Mouse (Mus musculus): ENCODE data around the gene Med25. TPM values are rescaled to one million over a fixed set of nuclear protein-coding genes. Genes with fewer than 3 reads are reported as not detected.
A peak's percentile ranks its signal among the peaks of the same experiment; 100 is the strongest.
"Not testable (repeated sequence)": the region's sequence is repeated elsewhere in the genome, so short reads cannot be mapped to it uniquely, and the experiment has no call there.

Gene Med25
- total RNA-seq, 2 experiments from 2014 or later, result 11.3 to 18.0 TPM

DNA sequence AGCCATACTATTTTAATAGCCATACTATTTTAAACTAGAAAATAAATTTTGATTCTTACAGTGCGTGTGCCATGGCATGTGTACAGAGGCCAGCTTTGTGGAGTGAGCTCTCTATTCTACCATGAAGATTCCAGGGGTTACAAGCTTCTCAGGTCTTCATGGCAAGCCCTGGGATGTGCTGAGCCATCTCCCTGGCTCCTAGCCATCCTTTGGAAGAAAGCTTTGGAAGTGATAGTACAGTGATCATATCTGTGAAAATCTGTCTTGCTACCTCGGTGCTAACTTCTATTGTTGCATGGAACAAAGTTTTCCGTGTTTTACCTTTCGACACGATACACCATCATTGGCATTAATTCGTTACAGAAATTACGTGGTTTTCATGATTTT, 2.7 kb upstream of the Med25 start:
- no peak for ATAC-seq (replicated peaks; ENCODE audit: low FRiP score, poor library complexity, severe bottlenecking)

DNA sequence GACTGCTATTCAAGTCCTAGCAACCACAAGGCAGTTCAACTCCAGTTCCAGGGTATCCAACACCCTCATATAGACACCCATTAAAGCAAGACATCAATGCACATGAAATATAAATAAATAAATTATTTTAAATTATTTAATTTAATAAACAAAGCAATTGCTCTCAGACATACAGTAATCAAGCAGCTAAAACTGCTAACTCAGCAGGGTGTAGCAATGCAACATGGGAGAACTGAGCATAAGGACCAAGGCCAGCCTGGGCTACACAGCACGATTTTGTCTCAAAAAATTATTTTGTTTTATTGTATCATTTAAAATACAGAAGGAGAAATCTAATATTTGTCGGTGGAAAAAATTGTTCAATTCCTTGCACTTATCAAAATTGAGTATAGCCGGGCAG, 1.7 kb upstream of the Med25 start:
- no peak for ATAC-seq (replicated peaks; ENCODE audit: low FRiP score, poor library complexity, severe bottlenecking)

DNA sequence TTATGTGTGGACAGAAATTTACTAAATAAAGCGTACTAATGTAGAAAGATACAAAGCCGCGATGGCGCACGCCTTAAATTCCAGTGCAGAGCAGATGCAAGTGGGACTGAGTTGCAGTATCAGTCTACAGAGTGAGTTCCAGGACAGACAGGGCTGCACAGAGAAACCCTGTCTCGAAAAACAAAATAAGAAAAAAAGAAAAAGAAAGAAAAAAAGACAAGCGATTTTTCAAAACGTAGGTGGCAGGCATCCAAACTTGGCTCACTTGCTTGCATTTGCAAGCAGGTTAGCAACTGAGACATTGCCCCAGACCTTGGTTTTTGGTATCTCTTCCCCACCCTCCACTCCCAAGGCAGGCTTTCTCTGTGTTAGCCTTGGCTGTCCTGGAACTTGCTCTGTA, 685 bp upstream of the Med25 start:
- ATAC-seq (replicated peaks; ENCODE audit: low FRiP score, poor library complexity, severe bottlenecking), result no peak

DNA sequence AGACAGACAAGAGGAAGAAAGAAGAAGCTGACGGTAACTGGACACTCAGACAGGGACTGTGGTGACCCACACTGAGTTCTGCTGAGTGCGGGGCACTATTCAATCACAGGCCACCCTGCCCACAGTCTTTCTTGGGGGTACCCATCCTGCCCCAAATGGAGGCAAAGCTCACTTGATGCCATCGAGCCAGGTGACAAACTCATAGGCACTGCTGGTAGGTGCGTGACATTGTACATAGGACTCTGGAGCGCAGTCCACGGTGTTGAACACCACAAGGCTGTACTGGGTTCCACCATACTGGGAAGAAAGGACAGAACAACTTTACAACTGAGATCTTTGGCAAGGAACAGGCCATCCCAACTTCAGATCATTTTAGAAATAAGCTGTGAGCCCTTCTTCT, 901 bp downstream of the Med25 start:
- ATAC-seq (replicated peaks; ENCODE audit: low FRiP score, poor library complexity, severe bottlenecking), result 0 out of 2 replicates have a peak, but pooled peaks have one; percentile 13

DNA sequence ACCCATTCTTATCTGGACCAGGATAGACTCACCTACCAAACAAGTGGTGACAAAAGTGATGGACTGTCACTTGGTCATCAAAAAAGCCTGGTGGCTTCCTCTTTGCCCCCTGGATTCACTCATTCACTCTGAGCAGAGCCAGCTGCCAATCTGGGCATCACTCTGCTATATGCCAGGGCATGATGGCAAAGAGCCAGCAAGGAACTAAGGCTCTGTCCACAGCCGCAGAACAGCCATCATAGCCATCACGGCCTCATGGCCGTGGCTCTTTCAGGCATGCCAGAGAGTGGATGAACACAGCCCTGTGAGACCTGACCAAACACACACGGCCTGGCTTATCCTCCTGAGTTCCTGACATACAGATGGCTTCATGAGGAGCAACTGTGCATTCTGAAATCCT, 1.8 kb downstream of the Med25 start:
- no peak for ATAC-seq (replicated peaks; ENCODE audit: low FRiP score, poor library complexity, severe bottlenecking)

DNA sequence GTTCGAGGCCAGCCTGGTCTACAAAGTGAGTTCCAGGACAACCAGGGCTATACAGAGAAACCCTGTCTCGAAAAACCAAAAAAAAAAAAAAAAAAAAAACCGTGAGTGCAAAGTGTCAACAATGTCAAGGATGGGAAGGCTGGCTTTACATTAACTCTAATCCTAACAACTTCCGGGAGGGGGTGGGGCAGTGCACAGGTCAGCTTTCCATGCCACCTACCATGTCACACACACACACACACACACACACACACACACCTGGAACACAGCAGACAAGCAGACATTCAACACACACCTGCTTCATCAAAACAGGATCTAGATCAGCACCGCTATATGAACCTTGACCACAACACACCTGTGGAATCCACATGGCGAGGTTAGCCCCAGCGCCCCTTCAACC, 2.3 kb downstream of the Med25 start:
- no peak for ATAC-seq (replicated peaks; ENCODE audit: low FRiP score, poor library complexity, severe bottlenecking)

DNA sequence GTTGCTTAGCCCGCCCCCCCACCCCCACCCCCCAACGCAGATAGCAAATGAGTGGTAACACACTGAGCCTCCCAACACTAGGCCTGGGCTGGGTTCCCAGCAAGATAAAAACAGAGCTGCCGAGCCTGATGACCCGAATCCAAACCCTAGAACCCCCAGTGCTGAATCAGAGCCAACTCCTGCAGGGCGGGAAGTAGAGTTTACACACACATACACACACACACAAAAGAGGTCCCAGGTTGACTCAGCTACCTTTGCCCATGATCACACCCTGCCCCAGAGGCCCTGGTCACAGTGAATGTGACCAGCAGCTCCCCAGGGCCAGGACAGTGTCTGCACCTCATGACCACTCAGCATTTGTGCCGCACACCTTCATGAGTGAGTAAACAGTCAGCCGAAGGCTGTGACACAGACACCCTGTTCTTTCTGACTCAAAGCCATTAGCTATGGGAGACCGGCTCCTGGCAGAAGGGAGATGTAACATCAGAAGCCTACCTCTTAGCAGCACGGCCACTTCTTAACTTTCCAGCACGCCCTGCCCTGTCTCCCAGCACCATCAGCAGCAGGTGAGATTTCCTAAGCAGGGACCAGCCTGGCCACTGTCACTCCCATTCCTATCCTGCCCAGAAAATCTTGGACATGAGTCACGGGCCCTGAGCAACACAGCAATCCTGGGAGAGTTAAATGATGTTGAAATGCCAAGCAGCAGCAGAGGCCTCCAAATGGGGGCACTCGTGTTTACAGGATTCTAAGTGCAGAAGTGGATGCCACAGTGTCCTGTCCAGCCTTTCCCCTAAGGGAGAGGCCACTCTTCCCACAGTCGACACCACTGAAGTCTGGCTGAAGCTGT, 4.0 kb downstream of the Med25 start:
- no peak for ATAC-seq (replicated peaks; ENCODE audit: low FRiP score, poor library complexity, severe bottlenecking)

DNA sequence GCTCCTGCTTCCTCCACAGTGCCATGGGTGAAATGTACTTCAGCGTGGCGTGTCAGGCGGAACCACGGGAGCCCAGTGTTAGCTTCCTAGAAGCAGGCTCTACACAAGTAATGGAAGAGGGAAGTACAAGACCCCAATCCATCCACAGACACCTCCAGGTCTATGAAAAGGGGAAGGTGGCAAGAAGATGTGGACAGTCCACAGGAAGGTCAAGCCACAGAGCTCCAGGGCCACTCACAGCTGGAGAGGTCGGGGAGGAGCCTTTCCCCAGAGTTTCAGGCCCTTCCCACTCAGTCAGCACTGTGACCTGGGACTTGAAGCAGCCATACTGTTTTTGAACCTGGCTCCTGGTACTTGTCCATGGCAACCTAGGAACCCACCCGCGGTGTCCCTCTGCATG, 5.5 kb downstream of the Med25 start:
- no peak for ATAC-seq (replicated peaks; ENCODE audit: low FRiP score, poor library complexity, severe bottlenecking)

DNA sequence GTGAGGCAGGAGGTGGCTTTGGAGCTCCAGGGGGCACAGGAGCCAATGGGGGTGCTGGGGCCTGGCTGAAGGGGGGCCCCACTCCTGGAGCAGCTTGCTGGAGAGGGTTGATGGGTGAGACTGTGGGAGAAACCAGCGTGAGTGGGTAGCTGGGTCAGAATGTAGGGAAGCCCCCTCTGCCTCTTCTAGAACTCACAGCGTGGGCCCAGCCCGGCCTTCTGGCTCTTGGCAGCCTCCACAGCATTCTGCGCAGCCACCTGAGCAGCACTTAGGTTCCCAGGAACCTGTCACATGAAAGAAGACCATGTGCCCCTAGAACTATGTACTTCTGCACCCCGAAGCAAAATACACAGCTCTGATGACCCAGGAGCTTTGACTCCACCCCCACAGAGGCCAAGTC, 7.9 kb downstream of the Med25 start:
- no peak for ATAC-seq (replicated peaks; ENCODE audit: low FRiP score, poor library complexity, severe bottlenecking)

DNA sequence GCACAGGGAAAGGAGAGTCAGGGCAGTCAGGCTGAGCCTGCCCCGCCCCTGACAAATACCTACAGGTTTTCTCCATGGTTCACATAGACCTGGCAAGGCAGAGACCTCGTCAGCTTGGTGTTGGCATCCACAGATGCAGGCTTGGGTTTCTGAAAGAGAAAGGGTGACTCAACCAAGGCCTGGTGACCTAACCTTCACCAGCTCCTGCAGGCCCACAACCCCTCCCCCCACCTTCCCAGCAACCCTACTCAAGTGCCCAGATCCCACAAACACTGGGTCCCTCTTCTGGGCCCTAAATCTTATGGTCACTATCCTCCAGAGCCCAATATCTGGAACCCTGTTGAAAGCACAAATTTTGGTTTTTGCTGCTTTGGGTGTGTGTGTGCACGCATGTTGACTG, 9.5 kb downstream of the Med25 start:
- ATAC-seq (replicated peaks; ENCODE audit: low FRiP score, poor library complexity, severe bottlenecking), result no peak

DNA sequence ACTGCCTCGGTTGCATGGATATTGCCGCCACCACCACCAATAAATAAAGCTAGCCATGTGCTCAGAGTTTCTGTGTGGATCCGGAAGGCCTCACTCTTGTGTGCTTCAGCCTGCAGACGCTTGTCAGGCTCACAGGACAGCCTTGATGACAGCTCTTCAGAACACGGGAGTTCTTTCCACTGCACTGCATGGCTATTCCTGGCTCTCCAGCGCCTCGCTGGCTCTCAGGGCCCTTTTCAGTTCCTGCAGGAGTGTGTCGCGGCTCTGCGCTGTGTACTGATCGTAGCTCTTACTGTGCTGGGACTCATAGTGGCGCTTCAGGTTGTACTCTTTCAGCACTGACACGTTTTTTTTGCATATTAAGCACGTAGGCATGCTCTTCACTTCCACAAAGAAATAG, 14.7 kb downstream of the Med25 start:
- ATAC-seq (replicated peaks; ENCODE audit: low FRiP score, poor library complexity, severe bottlenecking), result no peak

DNA sequence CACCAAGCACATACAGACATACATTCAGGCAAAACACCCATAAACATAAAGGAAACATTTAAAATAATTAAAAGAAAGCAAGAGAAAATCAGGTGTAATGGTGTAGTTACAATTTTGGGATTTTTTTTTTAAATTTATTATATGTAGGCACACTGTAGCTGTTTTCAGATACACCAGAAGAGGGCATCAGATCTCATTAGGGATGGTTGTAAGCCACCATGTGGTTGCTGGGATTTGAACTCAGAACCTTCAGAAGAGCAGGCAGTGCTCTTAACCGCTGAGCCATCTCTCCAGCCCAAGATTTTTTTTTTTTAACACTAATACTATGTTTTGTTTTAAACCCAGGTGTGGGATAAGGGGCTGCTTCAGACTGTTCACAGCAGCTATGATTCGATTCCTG, 20.7 kb downstream of the Med25 start:
- ATAC-seq (replicated peaks; ENCODE audit: low FRiP score, poor library complexity, severe bottlenecking), result not testable (repeated sequence)

DNA sequence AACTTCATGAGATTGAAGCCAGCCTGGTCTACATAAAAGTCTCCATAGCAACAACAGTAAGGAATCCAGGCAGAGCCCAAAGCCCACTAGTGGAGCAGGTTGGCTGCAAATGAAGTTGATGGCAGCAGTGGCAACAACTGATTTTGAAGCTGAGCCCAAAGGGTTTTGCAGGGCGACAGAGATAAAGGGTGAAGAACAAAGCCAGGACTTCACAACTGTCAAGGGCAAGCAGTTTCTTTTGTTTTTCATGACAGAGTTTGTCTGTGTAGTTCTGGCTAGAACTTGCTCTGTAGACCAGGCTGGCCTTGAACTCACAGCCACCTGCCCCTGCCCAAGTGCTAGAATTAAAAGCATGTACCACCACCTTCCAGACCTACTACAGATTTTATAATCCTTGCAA, 21.3 kb downstream of the Med25 start:
- no peak for ATAC-seq (replicated peaks; ENCODE audit: low FRiP score, poor library complexity, severe bottlenecking)

DNA sequence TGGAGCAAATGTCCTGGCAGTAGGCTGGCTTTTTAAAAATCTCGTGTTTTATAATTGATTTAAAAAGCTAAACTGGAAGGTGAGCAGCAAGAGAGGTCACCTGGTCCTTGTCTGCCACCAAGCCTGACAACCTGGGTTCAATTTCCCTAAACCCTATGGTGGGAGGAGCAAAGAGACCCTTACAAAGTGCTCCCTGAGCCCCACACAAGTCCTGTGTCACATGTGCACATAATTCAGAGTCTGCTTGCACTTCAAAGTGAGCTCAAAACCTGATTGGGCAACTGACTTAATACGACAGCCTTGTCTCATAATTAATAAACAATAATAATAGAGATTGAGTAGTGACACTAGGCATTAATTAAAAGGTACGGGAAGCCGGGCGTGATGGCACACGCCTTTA, 21.9 kb downstream of the Med25 start:
- ATAC-seq (replicated peaks; ENCODE audit: low FRiP score, poor library complexity, severe bottlenecking), result no peak

DNA sequence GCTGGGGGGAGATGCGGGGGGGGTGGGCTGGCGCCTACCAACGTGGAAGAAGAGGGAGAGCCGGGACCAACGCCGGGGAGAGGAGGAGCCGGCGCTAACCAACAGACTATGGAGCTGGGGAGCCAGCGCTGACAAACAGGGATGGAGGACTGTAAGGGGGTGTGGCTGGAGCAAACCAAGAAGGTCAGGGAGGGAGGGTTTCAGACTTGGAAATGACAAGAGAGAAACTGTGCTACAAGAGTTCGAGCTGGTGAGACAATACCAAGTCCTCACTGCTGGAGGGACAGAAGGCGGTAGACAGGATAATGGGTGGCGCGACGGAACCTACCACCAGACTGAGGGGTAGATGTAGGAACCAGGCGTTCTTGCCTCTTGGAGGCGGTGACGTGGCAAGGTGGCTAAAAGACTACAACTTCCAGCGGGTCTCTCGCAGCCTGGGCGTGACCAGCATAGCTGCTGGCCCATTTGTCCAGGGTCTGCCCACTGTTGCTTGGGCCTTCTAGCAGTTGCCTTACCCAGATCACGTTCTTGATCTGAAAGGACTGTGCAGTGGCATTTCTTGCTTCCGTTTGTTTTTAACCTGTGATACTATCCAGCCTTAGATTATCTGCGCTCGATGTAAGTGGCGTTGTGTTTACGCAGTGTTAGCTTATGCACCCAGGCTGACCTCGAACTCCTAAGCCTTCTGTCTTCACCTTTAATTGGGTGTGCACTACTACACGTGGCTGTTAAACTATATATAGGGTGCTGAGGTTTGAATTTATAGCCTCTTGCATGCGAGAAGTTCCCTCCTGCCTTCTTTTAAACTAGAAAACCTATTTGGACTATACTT, 22.6 kb downstream of the Med25 start, which contains the start of gene Ptov1:
TSS of gene Ptov1 (minus strand) at position 92 of the 832 bp plus-strand sequence.
- ATAC-seq (replicated peaks; ENCODE audit: low FRiP score, poor library complexity, severe bottlenecking), result peak; percentile 73

DNA sequence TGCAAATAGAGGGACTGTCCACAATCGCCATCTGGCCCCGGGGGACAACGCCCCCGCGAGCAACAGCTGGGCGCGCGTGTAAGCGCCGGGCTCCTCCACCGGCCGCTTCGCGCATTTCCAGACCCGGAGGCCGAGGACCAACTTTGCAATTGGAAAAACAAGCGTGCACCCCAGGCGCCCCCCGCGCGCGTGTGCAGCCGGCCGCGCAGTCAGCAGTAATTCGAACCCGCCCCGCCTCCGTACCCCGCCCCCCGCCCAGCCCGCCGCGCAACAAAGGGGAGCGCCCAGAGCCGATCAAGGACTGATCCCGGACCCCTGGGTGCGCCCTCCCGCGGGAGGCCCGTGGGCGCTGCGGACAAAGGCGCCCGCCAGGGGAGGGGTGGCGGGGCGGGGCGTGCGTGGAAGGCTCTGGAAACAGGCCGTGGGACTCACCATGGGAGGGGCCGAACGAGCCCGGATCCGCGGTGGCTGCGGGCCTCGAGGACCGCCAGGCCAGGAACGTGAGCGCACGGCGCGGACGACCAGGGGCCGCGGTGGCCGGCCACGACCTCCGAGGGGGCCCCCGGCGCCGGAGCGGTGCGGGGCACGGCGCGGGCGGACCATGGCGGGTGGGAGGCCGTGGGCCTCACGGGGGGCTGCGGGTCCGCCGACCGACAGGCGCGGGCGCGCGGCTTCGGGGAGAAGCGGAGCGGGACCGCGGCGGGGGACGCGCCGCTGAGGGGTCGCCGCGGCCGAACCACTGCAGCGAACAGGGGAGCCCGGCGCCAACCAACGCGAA, 23.4 kb downstream of the Med25 start:
- ATAC-seq (replicated peaks; ENCODE audit: low FRiP score, poor library complexity, severe bottlenecking), result no peak

DNA sequence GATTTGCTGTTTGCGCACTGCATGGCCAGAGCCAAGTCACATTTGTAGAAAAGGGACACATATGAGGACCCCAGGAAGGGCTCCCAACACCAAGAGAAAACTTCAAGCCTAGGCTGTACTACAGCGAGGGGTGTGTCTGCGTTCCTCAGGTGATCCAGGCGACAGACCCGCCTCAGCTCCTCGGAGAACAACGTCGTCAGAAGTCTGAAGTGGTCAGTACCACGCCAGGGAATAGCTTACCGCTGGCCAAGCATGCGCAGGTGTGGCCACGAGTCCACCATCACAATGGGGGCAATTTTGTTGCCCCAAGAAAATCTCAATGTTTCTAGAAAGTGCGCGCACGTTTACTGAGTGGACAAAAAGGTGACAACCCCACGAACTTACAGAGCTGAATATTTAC, 24.0 kb downstream of the Med25 start:
- ATAC-seq (replicated peaks; ENCODE audit: low FRiP score, poor library complexity, severe bottlenecking), result no peak

DNA sequence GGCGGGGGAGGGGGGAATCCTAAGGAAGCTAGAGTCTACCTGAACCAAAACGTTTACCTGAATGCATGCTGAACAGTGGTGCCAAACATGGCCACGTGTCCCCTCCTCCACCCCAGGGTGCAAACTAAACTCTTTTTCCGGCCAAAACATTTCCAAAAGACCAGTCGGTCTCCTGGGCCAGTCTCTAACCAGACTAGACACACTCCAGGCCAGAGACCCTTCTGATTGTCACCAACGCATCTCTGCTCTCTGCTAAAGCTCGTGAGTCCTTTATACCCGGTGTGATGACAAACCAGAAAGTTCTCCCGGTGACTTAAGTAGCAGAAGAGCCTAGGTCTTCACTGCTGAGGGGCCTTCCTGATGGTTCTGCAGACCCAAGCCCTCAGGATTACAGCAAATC, 24.7 kb downstream of the Med25 start:
- ATAC-seq (replicated peaks; ENCODE audit: low FRiP score, poor library complexity, severe bottlenecking), result no peak

DNA sequence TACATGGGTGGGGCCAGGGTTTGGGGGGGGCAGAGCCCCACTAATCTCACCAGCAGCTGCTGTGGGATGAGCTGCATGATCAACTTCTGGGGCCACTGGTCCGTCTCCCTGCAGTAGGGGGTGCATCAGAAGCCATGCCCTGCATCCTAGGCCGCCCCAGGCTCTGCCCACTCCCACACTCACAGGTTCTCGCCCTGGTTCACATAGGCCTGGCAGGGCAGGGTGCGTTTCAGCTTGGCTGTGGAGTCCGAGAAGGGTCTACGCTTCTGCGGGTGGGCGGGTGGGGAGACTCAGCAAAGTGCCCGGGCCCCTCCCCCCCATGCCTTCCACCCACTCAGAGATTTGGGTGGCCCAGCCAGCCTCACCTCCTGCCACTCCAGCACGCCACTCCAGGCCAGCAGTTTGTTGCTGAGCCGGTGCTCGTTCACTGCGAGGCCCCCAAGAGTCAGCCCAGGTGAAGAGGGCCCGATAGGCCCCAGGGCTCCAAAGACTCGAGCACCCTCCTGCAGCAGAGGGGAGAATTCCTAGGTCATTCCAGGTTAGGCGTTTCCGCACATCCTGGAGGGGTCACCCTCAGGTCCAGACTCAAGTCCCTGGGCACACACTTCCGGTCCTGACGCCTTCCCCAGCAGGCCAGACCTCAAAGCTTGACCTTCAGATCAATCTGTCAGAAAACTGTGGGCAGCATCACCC, 25.4 kb downstream of the Med25 start:
- no peak for ATAC-seq (replicated peaks; ENCODE audit: low FRiP score, poor library complexity, severe bottlenecking)
